Mouse (Mus musculus): ENCODE results near the gene Kmt2b. TPM values are rescaled to one million over a fixed set of nuclear protein-coding genes. Genes with fewer than 3 reads are reported as not detected.

The Kmt2b gene
- polyA plus RNA-seq (2017; shearing (Covaris generic)) = 10 to 100 TPM; 10.6 to 16.5 TPM

GRCm38 (mm10) chr7:30588676-30589434 lies at the start of gene Kmt2b:
Gene Kmt2b, minus strand, starts transcription at chr7:30588726.

GRCm38 (mm10) chr7:30635752-30636151 lies 47.2 kb upstream of the Kmt2b start, which contains the start of gene Etv2:
Gene Etv2, minus strand, starts transcription at chr7:30635852.

GRCm38 (mm10) chr7:30625530-30626384 lies 37.2 kb upstream of the Kmt2b start, which contains the start of gene Cox6b1:
Gene Cox6b1, minus strand, starts transcription at chr7:30626151.

GRCm38 (mm10) chr7:30612654-30613402 lies 24.3 kb upstream of the Kmt2b start, which contains the start of gene Upk1a:
Gene Upk1a, minus strand, starts transcription at chr7:30612847.

GRCm38 (mm10) chr7:30598786-30599185 lies 10.3 kb upstream of the Kmt2b start, which contains the start of gene Zbtb32:
Gene Zbtb32, minus strand, starts transcription at chr7:30598909.

GRCm38 (mm10) chr7:30564970-30565571 lies 23.5 kb downstream of the Kmt2b start, which contains the start of gene Igflr1:
Gene Igflr1, plus strand, starts transcription at chr7:30565427.

GRCm38 (mm10) chr7:30563117-30563905 lies 25.2 kb downstream of the Kmt2b start, which contains the start of the genes U2af1l4, Gm49396 and Psenen:
Gene U2af1l4, plus strand, starts transcription at chr7:30563301.
Gene Gm49396, plus strand, starts transcription at chr7:30563344.
Gene Psenen, minus strand, starts transcription at chr7:30563627.

GRCm38 (mm10) chr7:30559443-30559954 lies 29.0 kb downstream of the Kmt2b start, which contains the start of gene Lin37:
Gene Lin37, minus strand, starts transcription at chr7:30559838.

GRCm38 (mm10) chr7:30552102-30553020 lies 36.2 kb downstream of the Kmt2b start, which contains the start of the genes Hspb6 and Proser3:
Gene Hspb6, plus strand, starts transcription at chr7:30552178.
Gene Proser3, minus strand, starts transcription at chr7:30552299.

GRCm38 (mm10) chr7:30534633-30535577 lies 53.6 kb downstream of the Kmt2b start, which contains the start of gene Arhgap33:
Gene Arhgap33, minus strand, starts transcription at chr7:30535060.

Other genes with a start within 250 kb of the Kmt2b start
- not detected for gene Lrfn3, start 226.0 kb downstream of the Kmt2b start, polyA plus RNA-seq (2017; shearing (Covaris generic))
- 10 to 100 TPM in 1 of 2 experiments, 1 to 10 TPM in 1; 2.4 to 16.6 TPM for gene Tyrobp, start 175.0 kb downstream of the Kmt2b start, polyA plus RNA-seq (2017; shearing (Covaris generic))
- gene Hcst, start 168.9 kb downstream of the Kmt2b start, polyA plus RNA-seq (2017; shearing (Covaris generic)) = 100 to 1,000 TPM; 388 to 519 TPM
- gene Nfkbid, start 167.0 kb downstream of the Kmt2b start, polyA plus RNA-seq (2017; shearing (Covaris generic)) = 100 to 1,000 TPM in 1 of 2 experiments, 10 to 100 TPM in 1; 93.7 to 126 TPM
- gene Aplp1, start 143.2 kb downstream of the Kmt2b start, polyA plus RNA-seq (2017; shearing (Covaris generic)) = 10 to 100 TPM; 25.4 to 35.3 TPM
- gene Kirrel2, start 131.0 kb downstream of the Kmt2b start, polyA plus RNA-seq (2017; shearing (Covaris generic)) = not detected
- not detected for gene Nphs1, start 130.4 kb downstream of the Kmt2b start, polyA plus RNA-seq (2017; shearing (Covaris generic))
- under 1 TPM in 1 of 2 experiments, not detected in 1; 0.95 TPM for gene Prodh2, start 95.1 kb downstream of the Kmt2b start, polyA plus RNA-seq (2017; shearing (Covaris generic))
- 1 to 10 TPM in 1 of 2 experiments, under 1 TPM in 1; 0.82 to 1.1 TPM for gene Arhgap33, start 53.7 kb downstream of the Kmt2b start, polyA plus RNA-seq (2017; shearing (Covaris generic))
- 1 to 10 TPM; 3.4 to 7.8 TPM for gene Hspb6, start 36.5 kb downstream of the Kmt2b start, polyA plus RNA-seq (2017; shearing (Covaris generic))
- gene Proser3, start 36.4 kb downstream of the Kmt2b start, polyA plus RNA-seq (2017; shearing (Covaris generic)) = 1 to 10 TPM; 6.0 to 9.2 TPM
- 10 to 100 TPM; 80.6 to 85.0 TPM for gene Lin37, start 28.9 kb downstream of the Kmt2b start, polyA plus RNA-seq (2017; shearing (Covaris generic))
- 10 to 100 TPM; 39.3 to 39.7 TPM for gene U2af1l4, start 25.4 kb downstream of the Kmt2b start, polyA plus RNA-seq (2017; shearing (Covaris generic))
- gene Gm49396, start 25.4 kb downstream of the Kmt2b start, polyA plus RNA-seq (2017; shearing (Covaris generic)) = 10 to 100 TPM; 76.1 to 100.0 TPM
- gene Psenen, start 25.1 kb downstream of the Kmt2b start, polyA plus RNA-seq (2017; shearing (Covaris generic)) = 100 to 1,000 TPM; 211 to 228 TPM
- gene Igflr1, start 23.3 kb downstream of the Kmt2b start, polyA plus RNA-seq (2017; shearing (Covaris generic)) = 100 to 1,000 TPM in 1 of 2 experiments, 10 to 100 TPM in 1; 76.2 to 250 TPM
- 10 to 100 TPM in 1 of 2 experiments, 1 to 10 TPM in 1; 5.3 to 20.8 TPM for gene Zbtb32, start 10.2 kb upstream of the Kmt2b start, polyA plus RNA-seq (2017; shearing (Covaris generic))
- 1 to 10 TPM in 1 of 2 experiments, not detected in 1; 1.6 TPM for gene Upk1a, start 24.1 kb upstream of the Kmt2b start, polyA plus RNA-seq (2017; shearing (Covaris generic))
- 100 to 1,000 TPM; 588 to 621 TPM for gene Cox6b1, start 37.4 kb upstream of the Kmt2b start, polyA plus RNA-seq (2017; shearing (Covaris generic))
- not detected for gene Etv2, start 47.1 kb upstream of the Kmt2b start, polyA plus RNA-seq (2017; shearing (Covaris generic))
- gene Rbm42, start 61.6 kb upstream of the Kmt2b start, polyA plus RNA-seq (2017; shearing (Covaris generic)) = 100 to 1,000 TPM; 177 to 208 TPM
- 10 to 100 TPM; 34.8 to 50.8 TPM for gene Haus5, start 76.3 kb upstream of the Kmt2b start, polyA plus RNA-seq (2017; shearing (Covaris generic))
- gene Pmis2, start 82.9 kb upstream of the Kmt2b start, polyA plus RNA-seq (2017; shearing (Covaris generic)) = 1 to 10 TPM in 1 of 2 experiments, not detected in 1; 3.0 TPM
- not detected for gene 2200002J24Rik, start 110.2 kb upstream of the Kmt2b start, polyA plus RNA-seq (2017; shearing (Covaris generic))
- 1 to 10 TPM in 1 of 2 experiments, not detected in 1; 2.4 TPM for gene Atp4a, start 123.5 kb upstream of the Kmt2b start, polyA plus RNA-seq (2017; shearing (Covaris generic))
- gene Tmem147, start 140.8 kb upstream of the Kmt2b start, polyA plus RNA-seq (2017; shearing (Covaris generic)) = 100 to 1,000 TPM; 107 to 111 TPM
- gene Gapdhs, start 155.0 kb upstream of the Kmt2b start, polyA plus RNA-seq (2017; shearing (Covaris generic)) = 1 to 10 TPM in 1 of 2 experiments, under 1 TPM in 1; 0.40 to 1.6 TPM
- gene Sbsn, start 162.7 kb upstream of the Kmt2b start, polyA plus RNA-seq (2017; shearing (Covaris generic)) = 1 to 10 TPM in 1 of 2 experiments, not detected in 1; 2.9 TPM
- gene Dmkn, start 175.0 kb upstream of the Kmt2b start, polyA plus RNA-seq (2017; shearing (Covaris generic)) = under 1 TPM in 1 of 2 experiments, not detected in 1; 0.37 TPM
- not detected for gene Krtdap, start 199.2 kb upstream of the Kmt2b start, polyA plus RNA-seq (2017; shearing (Covaris generic))
- 1 to 10 TPM in 1 of 2 experiments, not detected in 1; 1.0 TPM for gene Ffar2, start 235.0 kb upstream of the Kmt2b start, polyA plus RNA-seq (2017; shearing (Covaris generic))